Mouse (Mus musculus) hindbrain, embryonic 15.5 days (tissue): ENCODE measurements at regions not wholly inside any gene's neighbourhood (a gene's known extent, or its start where the extent isn't known, plus 50 kb on each side); places are given as distances from the start of the nearest gene placed in this dataset.

Source experiments
- ATAC-seq: fragments of 200-750 bp; cut with Nextera tagmentation; 2 replicates; pipeline ENCODE4 v1.8.0; 2017; ENCODE audit warnings: low read depth, moderate number of reproducible peaks, moderate TSS enrichment; ENCODE audit not compliant: low FRiP score
- H3K27ac ChIP-seq: fragments of 300-500 bp; sonication (generic); replicated peaks from 2 replicates; pipeline ENCODE4 v1.5.1; 2015; ENCODE audit warnings: mild to moderate bottlenecking, inconsistent platforms
- H3K27me3 ChIP-seq: fragments of 300-500 bp; sonication (generic); 2 replicates; pipeline ENCODE4 v1.6.1; 2015; ENCODE audit warnings: control low read depth, inconsistent platforms
- H3K36me3 ChIP-seq: fragments of 300-500 bp; sonication (generic); 2 replicates; pipeline ENCODE4 v1.6.1; 2015; ENCODE audit warnings: control low read depth, inconsistent platforms
- H3K4me1 ChIP-seq: fragments of 300-500 bp; sonication (generic); replicated peaks from 2 replicates; pipeline ENCODE4 v1.6.1; 2015; ENCODE audit warnings: control low read depth, inconsistent platforms
- H3K4me2 ChIP-seq: fragments of 300-500 bp; sonication (generic); 2 replicates; pipeline ENCODE4 v1.6.1; 2015; ENCODE audit warnings: moderate library complexity, mild to moderate bottlenecking, inconsistent platforms
- H3K4me3 ChIP-seq: fragments of 300-500 bp; sonication (generic); 2 replicates; pipeline ENCODE4 v1.5.1; 2015; ENCODE audit warnings: mild to moderate bottlenecking, inconsistent platforms
- H3K9ac ChIP-seq: fragments of 300-500 bp; sonication (generic); 2 replicates; pipeline ENCODE4 v1.6.1; 2015; ENCODE audit warnings: inconsistent platforms
- H3K9me3 ChIP-seq: fragments of 300-500 bp; sonication (generic); 2 replicates; pipeline ENCODE4 v1.6.1; 2016; ENCODE audit warnings: control low read depth, inconsistent platforms
- WGBS: fragments of 180-500 bp; shearing (Covaris S2); methylation state at CpG from one replicate; pipeline ENCODE4 v1.1.7; 2015; 5-methylcytosine and 5-hydroxymethylcytosine counted together

DNA sequence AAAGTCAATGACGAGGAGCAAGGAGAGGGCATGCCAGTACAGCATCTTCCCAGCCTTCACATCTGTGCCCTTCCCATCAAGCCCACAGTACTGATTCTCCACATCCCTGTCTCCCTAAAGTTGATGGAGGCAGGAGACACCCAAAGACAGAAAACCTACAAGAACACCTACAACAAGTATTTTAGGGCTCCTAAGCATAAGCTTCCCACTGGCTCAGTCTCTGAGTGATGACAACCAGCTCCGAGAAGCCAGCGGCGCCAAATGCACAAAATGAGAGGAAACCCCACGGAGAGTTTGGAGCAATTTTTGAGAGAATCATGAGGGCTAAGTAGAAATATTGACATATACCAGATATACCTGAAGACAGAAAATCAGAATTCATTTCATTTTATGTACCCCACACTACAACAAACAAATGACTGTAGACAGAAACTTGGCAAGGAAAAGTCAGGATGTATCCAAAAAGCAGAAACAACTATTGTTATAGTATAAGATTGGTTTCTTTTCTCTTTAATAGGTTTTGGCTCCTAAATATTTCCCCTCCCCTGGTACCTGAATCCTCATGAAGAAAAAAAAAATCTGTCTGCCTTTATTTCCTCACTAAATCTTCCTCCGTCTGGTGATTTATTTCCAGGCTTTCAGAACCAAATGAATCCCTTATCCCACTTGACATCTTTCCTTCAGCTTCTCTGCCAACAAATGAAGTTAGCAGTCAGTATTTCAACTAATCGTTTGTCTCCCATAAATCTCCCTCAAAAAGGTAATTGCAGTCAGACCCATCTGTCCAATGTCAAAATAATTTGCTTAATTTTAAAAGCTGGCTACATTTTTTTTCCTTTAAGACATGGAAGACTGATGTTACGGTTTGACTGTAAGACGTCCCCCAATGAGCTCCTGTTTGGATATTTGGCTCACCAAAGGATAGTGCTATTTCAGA lies 102.0 kb downstream of the Actbl2 start:
- H3K27me3 ChIP-seq = no peaks in the 10 kb centered on the region
- H3K36me3 ChIP-seq = no peaks in the 10 kb centered on the region
- H3K9ac ChIP-seq = no peak overlapping the region
- H3K4me2 ChIP-seq = no peak overlapping the region
- no peaks in the 10 kb centered on the region for H3K9me3 ChIP-seq
- WGBS = 76% methylated on average over 9 of the region's 9 CpGs
- H3K27ac ChIP-seq = no peak overlapping the region
- H3K4me3 ChIP-seq = no peak overlapping the region
- ATAC-seq = no peak
- no peaks in the 10 kb centered on the region for H3K4me1 ChIP-seq

DNA sequence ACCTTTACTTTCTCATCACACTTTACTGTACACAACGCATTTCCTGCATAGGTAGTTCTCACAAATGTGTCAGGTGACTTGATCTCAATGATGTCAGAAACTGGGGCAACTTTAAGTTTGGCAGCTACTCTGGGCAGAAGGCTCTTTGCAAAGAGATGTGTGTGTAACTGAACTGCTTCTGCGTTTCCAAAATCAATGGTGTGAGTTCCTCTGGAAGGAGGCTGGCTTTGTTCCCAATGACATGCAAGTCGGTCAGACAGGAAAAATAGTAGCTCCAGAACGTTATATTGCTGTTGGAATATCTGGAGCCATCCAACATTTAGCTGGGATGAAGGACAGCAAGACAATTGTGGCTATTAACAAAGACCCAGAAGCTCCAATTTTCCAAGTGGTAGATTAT lies 106.6 kb downstream of the Actbl2 start:
- H3K9me3 ChIP-seq = 0 out of 2 replicates have a peak, but pooled peaks cover 4% of the 10 kb centered on the region
- no peaks in the 10 kb centered on the region for H3K36me3 ChIP-seq
- H3K4me1 ChIP-seq = no peaks in the 10 kb centered on the region
- no peak for ATAC-seq
- 75% methylated on average over 4 of the region's 4 CpGs for WGBS
- no peak overlapping the region for H3K4me3 ChIP-seq
- H3K9ac ChIP-seq = no peak overlapping the region
- H3K4me2 ChIP-seq = no peak overlapping the region
- no peak overlapping the region for H3K27ac ChIP-seq
- no peaks in the 10 kb centered on the region for H3K27me3 ChIP-seq

DNA sequence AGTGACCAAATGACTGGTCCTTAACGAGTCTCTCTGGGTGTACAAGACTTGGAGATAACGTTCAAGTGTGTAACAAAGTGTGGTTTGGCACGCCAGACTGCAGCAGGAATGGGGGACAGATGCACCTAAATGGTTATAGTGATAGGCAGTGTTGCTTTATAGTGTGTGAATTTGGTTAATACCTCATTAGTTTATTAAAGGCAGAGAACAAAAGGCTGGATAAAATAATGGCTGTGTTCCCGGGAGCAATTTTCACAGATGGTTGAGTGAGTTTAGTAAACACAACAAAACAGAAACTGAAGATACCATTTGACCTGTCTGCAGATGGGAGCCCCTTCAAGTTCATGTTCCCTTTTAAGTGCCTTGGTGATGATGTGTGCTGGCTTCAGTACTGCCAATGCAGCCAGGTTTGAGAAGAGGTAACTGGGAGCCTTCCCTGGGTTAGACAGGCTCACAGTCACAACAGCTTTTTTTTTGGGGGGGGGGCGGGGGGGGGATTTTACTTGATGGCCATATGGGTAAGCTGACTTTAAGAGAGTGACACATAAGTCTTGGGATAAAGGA lies 108.4 kb downstream of the Actbl2 start:
- no peaks in the 10 kb centered on the region for H3K36me3 ChIP-seq
- H3K27me3 ChIP-seq = no peaks in the 10 kb centered on the region
- 0 out of 2 replicates have a peak, but pooled peaks have one; percentile 11 for ATAC-seq
- no peak overlapping the region for H3K4me2 ChIP-seq
- no peak overlapping the region for H3K4me3 ChIP-seq
- no peak overlapping the region for H3K27ac ChIP-seq
- no peaks in the 10 kb centered on the region for H3K4me1 ChIP-seq
- no peak overlapping the region for H3K9ac ChIP-seq
- 40% methylated on average over 5 of the region's 5 CpGs for WGBS
- 0 out of 2 replicates have a peak, but pooled peaks cover 4% of the 10 kb centered on the region for H3K9me3 ChIP-seq

DNA sequence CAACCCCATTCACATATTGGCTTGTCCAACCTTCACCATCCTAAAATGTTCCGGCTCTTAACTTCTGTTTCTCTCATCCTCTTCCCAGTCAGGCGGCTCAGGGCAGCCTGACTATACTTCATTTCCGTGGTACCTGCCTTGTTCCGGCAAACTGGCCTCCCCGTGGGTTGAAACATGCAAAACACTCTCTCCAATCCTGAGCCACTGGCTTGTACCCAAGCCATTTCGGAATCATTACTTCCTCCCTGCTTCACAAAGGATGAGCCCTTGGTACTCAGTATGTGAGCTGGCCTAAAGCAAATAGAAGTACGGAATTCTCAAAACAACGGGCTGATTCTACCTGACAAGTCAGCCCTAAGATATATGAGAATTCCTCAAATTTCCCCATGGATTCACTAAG lies 112.1 kb downstream of the Actbl2 start:
- H3K9ac ChIP-seq = no peak overlapping the region
- no peak overlapping the region for H3K27ac ChIP-seq
- no peaks in the 10 kb centered on the region for H3K4me1 ChIP-seq
- no peak overlapping the region for H3K4me3 ChIP-seq
- 86% methylated on average over 8 of the region's 8 CpGs for WGBS
- no peaks in the 10 kb centered on the region for H3K27me3 ChIP-seq
- no peaks in the 10 kb centered on the region for H3K36me3 ChIP-seq
- no peak for ATAC-seq
- H3K9me3 ChIP-seq = 0 out of 2 replicates have a peak, but pooled peaks cover 4% of the 10 kb centered on the region
- H3K4me2 ChIP-seq = no peak overlapping the region

DNA sequence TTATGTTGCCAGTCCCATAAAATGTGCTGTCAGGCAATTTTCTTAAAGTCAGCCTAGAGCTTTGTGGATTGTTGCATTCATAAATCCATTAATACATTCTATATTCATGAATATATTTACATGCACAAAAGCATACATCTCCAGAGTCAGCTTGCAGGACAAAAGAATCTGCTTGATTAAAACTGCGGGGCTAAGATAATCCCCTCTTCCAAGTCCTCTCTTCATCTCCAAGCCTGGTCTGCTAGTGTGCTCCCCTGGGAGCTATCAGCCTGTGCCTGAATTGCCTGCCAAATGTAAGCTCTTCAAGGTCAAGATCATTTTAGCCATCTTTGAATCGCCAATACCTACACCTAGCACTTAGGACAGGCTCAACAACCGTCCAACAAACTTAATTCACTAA lies 112.8 kb downstream of the Actbl2 start:
- H3K4me1 ChIP-seq = no peaks in the 10 kb centered on the region

DNA sequence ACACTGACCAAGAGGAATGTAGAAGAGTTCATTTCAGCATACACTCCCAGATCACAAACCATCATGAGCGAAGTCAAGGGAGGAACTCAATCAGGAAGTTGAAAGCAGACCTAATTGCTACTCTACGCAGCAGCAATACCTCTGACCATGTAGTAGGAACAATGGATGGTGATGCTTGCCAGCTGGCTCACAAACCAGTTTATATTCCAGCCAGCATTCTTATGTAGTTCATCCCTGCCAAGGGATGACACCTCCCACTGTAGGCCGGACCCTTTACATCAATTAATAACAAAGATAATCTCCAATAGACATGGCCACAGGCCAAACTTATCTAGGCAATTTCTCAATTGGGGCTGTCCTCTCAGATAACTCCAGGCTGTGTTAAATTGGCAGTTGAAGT lies 115.1 kb downstream of the Actbl2 start:
- no peaks in the 10 kb centered on the region for H3K27me3 ChIP-seq
- H3K27ac ChIP-seq = no peak overlapping the region
- no peaks in the 10 kb centered on the region for H3K36me3 ChIP-seq
- H3K9me3 ChIP-seq = 0 out of 2 replicates have a peak, but pooled peaks cover 4% of the 10 kb centered on the region
- no peak for ATAC-seq
- H3K9ac ChIP-seq = no peak overlapping the region
- no peak overlapping the region for H3K4me3 ChIP-seq
- H3K4me2 ChIP-seq = no peak overlapping the region
- no peaks in the 10 kb centered on the region for H3K4me1 ChIP-seq
- WGBS = 68% methylated on average over 3 of the region's 3 CpGs

More for the DNA sequence above, 112.8 kb downstream of the Actbl2 start:
- Histone ChIP-seq H3K36me3 (no peaks in the 10 kb centered on the region), H3K9ac (no peak overlapping the region), H3K4me3 (no peak overlapping the region), H3K9me3 (0 out of 2 replicates have a peak, but pooled peaks cover 4% of the 10 kb centered on the region), H3K4me2 (no peak overlapping the region), H3K27me3 (no peaks in the 10 kb centered on the region), H3K27ac (no peak overlapping the region)
- 39% methylated on average over 3 of the region's 3 CpGs for WGBS
- no peak for ATAC-seq

DNA sequence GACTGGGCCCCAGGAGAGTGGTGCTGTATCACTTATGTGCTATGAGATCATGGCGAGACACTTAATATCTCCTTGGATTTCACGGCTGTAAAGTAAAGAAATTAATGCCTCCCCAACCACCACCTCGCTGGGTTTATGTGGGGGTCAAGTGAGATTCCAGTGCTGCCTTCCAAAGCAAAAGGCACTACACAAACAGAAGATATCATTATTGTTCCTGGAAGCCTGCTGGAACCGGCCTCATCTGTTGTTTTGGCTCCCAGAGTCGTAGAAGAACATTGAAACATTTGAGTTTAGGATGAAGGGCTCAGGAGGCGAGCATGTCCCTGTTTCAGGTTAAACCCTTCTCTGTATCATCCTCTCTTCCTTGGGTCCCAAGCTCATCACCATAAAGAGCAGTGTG lies 116.6 kb downstream of the Gpbp1 start:
- H3K9ac ChIP-seq = no peak overlapping the region
- H3K36me3 ChIP-seq = no peaks in the 10 kb centered on the region
- H3K4me3 ChIP-seq = no peak overlapping the region
- H3K27ac ChIP-seq = no peak overlapping the region
- H3K4me1 ChIP-seq = no peaks in the 10 kb centered on the region
- H3K9me3 ChIP-seq = no peaks in the 10 kb centered on the region
- WGBS = 79% methylated on average over 6 of the region's 6 CpGs
- H3K27me3 ChIP-seq = no peaks in the 10 kb centered on the region
- no peak overlapping the region for H3K4me2 ChIP-seq
- ATAC-seq = no peak

DNA sequence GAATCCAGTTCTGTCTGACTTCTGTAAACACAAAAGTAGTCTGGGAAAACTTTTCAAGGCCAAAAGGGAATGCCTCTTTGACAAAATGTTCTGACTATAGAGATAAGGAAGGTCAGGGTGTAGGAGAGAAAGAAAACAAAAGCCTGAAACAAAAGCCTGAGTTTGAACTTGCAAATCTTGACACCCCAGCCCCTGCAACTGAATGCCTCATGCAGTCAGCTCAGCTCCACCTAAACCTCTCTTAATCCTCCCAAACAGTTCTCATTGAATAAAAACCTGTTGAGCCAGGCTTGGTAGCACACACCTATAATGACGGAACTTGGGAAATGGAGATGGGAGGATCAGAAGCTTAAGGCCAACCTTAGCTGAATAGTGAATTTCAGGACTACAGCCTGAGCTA lies 116.1 kb downstream of the Gpbp1 start:
- Histone ChIP-seq H3K4me1 (no peaks in the 10 kb centered on the region), H3K9ac (no peak overlapping the region), H3K4me2 (no peak overlapping the region), H3K4me3 (no peak overlapping the region), H3K27me3 (no peaks in the 10 kb centered on the region), H3K36me3 (no peaks in the 10 kb centered on the region), H3K27ac (no peak overlapping the region), H3K9me3 (no peaks in the 10 kb centered on the region)
- 74% methylated on average over 1 of the region's 1 CpGs for WGBS
- ATAC-seq = no peak
